Mouse (Mus musculus) right cerebral cortex, adult 18-20 months (tissue): ENCODE data around the gene Tha1.

Experiments used
- DNase-seq: peaks from one replicate; pipeline ENCODE4 v3.0.0; 2022; ENCODE audit warnings: mixed read lengths

Tha1 gene

DNA sequence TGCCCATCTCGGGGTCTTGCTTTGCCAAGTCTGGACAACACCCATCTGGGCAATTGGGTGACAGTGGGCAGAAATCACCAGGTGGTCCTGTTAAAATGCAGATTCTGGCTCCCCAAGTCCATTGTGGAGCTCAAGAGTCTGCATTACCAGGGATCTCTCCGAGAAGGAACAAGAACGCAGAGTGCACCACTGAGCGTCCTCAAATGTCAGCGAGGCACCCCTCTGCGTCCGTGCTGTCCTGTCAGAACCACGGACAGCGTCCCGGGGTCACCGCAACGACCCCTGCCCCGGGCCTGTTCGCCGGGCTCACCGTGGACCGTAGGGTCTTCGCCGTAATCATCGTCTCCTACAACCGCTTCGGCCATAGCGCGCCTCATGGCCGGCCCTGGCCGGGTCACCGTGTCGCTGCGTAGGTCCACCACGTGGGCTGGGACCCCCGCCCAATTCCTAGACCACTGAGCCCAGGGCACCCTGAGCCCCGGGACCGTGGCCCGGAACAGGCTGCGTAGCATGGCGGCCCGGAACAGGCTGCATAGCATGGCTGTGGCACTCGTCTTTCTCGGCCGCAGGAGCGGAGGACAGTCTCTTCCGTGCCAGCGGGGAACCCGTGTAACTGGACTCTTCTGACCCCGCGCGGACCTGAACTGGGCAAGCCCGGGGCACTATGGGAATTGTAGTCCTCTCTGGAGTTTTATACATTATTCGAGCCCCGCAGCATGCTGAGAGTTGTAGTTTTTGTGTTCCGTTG lies at the start of gene Tha1:
Gene Tha1, minus strand, starts transcription at position 621 of the 748 bp plus-strand sequence.
- DNase-seq, result peak; percentile 87

DNA sequence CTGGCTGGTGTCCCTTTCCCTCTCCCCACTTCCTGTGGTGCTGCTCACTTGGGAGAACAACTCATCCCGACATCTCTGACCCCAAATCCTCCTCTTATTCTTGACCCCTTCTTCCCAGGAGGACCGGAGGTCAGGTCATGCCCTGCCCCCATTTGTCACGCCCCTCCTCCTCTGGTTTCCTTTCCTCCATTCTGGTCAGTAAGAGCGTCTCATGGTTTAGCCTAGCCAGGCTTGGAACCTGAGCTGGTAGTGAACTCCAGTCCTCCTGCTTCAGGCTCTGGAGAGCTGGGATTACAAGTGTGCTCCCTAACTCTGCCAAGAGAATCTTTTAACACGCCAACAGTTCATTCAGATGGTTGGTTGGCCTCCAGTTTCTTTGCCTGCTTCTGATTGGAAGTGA lies 45.9 kb upstream of the Tha1 start:
- no peak for DNase-seq

DNA sequence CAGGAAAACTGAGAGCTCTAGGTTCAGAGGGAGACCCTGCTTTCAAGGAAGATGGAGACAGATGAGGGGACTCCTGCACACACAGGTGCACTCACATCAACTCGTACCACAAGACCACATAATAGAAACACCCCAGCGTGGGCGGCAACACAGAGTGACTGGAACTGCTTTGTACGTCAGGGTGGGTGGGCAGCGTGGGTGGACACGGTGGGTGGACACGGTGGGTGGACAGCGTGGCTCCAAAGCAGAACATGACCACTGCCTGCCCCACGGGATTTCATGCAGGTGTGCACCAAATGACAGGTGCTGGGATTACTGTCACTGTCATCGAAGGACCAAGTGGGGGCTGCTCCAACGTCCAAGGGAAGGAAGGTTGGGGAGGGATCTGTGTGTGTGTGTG lies 45.3 kb upstream of the Tha1 start:
- DNase-seq, result no peak

DNA sequence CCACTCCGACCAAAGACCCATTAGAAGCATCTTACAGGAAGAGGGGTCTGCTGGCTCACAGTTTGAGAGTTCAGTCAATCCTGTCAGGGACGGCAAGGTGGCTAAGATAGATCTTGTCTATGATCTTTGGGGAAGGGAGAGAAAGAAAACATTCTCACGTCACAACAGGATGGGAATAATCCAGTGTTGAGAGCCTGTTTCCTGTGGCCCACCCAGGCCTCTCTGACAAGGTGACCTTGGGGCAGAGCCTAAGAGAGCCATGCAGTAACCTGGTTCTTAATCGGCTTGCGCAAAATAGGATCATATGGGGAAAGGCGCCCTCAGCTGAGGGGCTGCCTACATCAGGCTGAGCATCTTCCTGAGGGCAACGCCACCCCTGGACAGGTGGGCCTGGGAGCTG lies 42.6 kb upstream of the Tha1 start:
- no peak for DNase-seq

DNA sequence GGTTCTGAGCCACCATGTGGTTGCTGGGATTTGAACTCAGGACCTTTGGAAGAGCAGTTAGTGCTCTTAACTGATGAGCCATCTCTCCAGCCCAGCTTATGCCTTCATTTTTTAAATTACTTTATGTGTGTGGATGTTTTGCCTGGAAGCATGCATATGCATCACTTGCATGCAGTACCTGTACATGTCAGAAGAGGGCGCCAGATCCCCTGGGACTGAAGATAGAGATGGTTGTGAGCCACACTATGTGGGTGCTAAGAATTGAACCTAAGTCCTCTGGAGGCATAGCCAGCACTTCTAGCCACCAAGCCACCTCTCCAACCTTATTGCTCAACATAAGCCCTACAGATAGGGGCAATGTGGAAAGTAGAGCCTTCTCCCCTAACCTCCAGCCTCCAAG lies 42.1 kb upstream of the Tha1 start:
- no peak for DNase-seq

DNA sequence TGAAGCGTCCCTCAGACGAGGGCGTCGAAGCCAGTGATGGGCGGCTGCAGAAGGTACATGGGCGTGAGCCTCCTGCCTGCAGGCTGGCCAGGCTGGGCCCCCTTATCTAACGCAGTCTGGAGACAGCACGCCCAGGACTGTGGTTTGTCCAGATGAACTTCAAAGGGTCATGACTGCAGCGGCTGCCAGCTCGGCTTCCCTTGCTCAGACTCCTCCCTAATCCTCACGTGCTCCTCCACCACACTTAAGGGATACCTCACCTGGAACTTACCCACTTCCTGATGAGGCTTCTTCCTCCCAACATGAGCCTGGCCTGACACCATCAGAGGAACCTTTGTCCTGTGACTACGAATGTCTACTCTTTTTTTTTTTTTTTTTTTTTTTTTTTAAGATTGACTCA lies 41.2 kb upstream of the Tha1 start:
- DNase-seq, result no peak

DNA sequence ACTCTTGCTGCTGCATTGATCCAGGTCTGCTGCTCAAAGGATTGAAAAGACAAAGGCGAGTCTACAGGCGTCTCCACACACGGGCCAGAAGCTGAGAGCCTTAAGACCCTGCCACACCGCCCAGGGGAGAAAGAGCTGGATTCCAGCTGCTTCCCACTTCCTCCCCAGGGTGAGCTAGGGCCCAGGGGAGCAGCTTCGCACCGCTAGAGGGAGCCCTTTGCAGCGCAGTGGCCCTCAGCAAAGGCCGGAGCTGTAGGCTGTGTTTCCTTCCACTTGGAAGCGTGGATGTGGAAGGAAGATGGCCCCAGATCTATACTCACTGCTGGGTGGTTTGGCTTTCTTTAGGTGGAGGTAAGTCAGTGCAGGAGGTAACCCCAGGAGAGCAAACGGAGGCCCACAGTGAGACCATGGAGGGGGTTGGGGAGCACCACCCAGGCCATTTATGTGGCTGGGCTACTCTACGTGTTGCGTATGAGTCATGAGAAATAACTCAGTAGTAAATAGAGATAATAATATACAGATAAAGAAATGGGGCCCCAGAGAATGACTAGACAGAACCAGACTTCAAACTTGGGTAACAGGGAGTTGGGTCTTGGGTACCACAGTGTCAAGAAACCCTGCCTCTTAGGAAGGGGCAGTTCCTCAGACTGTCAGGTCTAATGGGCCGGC lies 39.5 kb upstream of the Tha1 start:
- peak; percentile 76 for DNase-seq

DNA sequence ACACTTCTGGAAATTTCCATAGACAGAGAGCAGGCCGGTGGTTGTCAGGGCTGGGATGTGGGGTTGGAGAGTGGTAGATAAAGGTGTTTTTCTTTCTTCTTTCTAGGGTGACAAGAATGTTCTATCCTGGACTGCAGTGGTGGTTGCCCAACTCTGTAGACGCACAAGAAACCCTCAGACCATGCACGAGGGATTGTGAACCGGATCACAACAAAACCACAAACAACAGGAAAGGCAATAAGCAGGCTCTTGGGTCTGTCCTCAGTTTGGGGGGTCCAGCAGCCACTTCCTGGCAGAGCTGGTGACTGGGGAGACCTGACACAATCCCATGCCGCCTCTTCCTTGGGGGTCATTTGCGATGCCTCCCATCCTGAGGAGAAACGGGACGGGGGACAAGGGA lies 36.1 kb upstream of the Tha1 start:
- DNase-seq, result no peak

DNA sequence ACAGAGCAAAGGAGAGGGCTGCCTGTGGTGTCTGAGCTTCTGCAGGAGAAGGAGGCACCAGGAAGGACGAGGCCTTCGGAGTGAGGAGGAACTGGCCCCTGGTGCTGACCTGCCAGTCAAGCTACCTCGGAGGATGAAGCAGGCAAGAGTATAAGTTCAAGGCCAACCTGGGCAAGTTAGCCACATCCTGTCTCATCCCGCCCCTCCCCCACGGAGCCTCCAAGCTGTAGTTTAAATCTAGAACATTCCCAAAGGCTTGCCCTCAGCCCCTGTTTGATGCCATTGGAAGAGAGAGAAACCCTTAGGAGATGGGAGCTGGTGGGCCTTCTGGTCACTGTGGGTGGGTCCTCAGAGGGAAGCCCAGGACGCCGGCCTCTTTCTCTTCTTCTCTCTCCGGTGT lies 31.2 kb upstream of the Tha1 start:
- DNase-seq, result no peak

DNA sequence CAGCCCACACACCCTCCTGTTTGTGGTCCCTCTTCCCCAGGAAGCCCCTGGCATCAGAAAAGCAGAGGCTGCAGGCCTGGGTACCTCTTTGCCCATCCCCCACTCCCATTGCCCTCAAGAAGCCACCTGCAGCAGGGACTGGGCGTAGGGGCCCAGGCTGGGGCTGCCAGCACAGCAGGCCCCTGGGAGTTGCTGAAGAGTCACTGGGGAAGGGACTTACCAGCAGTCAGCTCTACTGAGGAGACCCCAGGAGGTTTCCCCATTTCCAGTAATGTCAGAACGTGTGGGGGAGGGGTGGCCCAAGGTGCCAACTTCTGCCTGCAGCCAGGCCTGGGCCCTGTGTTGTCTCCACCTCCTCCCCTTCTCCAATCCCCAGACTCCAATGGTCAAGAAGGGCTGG lies 29.0 kb upstream of the Tha1 start:
- DNase-seq, result no peak

DNA sequence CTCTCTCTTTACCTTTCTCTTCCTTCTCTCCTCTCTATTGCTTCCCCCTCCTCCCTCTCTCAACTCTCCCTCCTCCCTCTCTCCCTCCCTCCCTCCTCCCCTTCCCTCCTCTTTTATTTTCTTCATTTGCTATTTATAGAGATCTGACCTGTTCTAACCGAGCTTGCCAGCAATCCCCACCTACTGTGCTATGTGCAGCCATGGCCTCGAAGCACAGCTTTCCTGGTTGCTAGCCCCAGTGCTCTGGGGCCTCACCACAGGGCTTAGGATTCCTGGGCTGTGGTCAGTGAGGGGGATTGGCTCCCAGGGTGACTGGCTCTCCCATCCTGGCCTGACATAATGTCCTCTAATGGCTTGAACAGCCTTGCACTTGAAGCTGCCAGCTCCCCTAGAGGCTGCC lies 23.3 kb upstream of the Tha1 start:
- no peak for DNase-seq

DNA sequence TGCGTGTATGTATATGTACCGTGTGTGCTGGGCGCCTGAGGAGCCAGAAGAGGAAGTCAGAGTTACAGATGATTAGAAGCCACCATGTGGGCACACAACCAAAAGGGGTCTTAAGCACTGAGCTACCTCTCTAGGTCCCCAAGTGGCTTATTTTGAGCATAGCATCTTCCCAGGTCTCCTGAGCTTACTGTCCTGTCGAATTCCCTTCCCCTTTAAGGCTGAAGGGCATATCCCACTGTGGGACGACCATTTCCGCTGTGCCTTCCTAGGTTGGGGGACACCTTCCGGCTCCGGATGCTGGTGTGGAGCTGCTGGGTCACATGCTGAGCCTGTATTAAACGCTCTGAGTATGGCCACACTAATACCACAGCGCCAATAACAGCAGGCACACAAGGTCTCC lies 21.4 kb upstream of the Tha1 start:
- no peak for DNase-seq

DNA sequence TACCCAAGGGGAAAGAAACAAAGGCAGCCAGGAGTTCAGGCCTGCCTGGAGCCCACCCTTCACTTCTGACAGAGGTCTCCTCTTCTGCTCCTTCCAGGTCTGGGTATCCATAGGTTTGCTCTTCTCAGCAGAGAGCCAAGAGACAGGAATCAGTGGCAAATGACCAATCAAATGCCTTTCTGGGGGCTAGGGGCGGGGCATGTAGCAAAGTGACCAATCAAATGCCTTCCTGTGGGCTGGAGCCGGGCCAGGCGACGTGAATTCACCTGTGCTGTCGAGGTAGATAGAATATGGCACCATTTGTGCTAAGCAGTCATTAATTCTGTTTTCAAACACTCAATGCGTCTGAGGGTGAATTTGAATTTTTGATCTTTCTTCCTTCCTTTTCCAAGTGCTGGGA lies 18.9 kb upstream of the Tha1 start:
- DNase-seq, result no peak

DNA sequence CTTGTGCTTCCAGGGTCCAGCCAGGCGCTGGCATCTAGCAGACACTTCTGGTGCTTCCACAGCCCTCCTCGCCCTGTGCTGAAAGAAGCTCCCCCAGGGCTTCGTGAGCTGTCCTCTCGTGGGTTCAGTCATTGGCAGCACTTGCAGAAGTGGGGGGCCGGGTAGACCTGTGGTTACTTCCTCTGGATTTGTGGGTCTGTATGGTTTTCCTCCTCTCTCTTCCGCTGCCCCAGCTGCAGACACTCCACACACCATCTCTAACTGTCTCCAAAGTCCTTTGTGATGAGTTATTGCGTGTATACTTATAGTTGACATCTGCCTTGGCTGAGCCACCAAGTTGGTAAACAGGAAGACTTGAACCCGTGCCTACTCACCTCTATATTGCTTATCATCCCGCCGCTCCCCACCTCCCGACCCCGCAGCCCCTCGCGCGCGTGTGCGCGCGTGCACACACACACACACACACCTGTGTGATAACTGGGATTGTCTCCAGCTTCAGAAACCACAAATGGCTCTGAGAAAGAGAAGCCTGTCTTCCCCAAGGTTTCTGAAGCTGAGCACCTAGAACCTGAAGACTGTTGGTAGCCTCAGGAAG lies 18.4 kb upstream of the Tha1 start:
- no peak for DNase-seq

DNA sequence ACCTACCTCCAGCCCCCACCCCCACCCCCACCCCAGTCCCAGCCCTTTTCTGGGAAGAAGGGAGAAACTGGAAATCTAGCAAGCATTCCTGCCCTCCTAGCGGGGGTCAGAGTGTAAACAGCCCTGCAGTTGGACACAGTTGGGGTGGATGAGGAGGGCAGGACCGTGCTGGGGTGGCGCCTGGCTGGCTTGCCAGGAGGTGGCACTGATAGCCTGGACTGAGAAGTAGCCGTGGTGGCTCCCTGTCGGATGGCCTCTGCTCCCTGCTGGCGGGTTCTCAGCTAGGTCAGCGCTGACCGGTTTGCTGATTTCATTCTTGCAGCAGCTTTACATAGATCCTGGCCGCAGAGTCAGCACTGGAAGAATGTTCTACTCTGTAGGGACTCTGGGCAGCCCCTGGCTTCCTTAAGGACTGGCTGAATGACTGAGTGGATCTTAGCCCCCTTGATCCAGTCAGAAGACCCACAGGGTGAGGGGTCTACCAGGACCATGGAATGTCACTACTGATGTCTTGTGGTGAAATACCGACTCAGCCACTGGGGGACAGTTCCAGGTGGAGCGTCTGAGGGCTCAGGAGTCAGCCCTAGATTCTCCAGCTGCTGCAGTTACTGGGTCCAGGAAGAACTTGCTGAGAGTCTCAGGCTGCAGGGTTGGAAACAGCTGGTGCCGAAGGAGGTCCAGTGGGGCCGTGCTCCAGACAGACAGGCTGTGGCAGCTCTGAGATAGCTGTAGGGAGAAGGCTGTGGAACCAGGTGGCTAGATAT lies 17.4 kb upstream of the Tha1 start:
- no peak for DNase-seq

DNA sequence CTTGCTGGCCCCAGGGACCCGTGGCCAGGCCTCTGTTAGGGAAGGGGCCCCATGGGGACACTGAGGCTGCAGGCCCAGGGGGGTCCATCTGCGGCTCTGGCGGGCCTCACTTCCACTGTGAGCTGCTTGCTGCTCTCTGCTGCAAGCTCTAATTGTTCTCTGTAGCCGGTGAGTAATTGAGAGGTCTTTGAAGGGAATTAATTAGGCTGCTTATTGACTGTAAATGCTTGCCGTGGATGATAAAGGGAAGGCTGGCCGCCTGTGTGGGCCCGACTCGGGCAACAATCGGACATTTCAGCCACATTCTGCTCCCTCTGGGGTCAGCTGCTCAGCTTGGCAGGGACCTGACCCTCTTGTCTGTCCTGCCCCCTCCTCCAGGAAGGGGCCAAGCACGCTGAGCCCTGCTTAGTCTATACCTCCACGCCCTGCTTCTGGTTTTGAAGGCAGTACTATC lies 16.6 kb upstream of the Tha1 start:
- no peak for DNase-seq

DNA sequence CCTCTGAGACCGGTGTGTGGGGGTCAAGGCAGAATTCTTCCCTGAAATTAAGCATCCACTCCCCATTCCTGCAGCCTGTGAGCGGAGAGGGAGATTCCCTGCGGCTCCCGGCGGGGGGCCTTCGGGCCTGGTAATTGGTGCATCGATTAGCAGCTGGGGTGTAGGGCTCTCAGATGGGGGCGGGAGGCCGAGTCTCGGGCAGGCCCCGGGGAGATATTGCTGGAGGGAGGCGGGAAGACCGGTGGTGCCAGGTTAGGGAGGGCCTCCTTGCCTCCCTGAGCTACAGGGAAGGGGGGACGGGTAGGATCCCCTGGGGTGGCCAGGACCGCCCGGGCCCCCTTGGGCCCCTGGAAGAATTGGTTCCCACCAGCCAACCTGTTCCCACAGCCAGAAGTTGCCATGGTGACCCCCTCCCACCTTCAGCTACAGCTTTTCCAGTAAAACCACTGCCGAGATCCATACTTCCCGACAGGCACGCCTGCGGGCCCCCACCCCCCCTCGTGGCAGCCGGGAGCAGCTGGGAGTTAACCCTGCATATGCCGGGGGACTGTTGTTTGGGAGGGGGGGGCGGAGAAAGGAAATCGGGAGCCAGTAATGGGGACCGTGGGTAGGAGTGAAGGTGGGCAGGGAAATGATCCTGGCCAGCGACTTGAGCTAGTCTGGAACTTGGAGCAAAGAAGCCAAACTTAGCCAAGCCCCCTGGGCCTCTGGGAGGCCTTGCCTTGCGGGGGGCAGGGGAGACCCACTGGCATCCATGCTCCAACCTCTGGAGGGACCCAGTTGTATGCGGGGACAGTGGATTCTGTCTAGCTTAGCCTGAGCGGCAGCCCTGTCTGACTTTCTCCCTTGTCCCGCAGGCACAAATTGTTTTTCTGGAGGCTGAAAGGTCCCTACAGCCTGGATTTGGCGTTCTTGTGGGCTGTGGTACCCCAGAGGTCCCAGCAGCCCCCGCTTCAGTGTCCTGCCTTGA lies 15.9 kb upstream of the Tha1 start:
- DNase-seq, result peak; percentile 40

DNA sequence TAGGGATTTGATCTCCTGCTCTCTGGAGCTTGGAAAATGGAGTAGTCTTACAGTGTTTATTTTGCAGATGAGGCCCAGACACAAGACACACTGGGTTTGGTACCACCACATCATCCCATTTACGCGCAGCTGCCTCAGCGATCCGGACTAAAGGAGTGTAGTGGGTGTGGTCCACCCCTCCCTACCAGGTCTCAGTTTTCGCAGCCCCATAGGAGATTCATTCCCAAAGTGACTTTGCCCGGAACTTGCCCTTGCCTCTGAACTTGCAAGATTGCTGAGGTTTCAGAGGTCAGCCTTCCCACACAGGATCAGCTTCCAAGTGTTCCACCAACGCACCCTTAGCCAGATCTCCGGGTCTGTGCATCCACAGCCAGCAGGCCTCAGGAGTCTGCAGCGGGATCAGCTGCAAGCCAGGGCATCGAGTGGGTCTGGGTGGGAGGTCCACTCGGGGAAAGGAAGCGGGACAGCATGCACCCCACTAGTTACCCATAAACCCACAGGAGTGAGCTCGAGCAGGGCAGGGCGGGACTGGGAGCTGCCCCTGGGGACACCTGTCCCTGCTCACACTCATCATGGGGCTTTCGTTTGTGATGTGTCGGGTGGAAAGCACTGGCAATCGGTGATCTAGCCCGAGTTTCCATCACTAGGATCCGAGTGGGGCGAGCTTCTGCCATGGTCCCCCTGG lies 15.0 kb upstream of the Tha1 start:
- DNase-seq, result no peak

DNA sequence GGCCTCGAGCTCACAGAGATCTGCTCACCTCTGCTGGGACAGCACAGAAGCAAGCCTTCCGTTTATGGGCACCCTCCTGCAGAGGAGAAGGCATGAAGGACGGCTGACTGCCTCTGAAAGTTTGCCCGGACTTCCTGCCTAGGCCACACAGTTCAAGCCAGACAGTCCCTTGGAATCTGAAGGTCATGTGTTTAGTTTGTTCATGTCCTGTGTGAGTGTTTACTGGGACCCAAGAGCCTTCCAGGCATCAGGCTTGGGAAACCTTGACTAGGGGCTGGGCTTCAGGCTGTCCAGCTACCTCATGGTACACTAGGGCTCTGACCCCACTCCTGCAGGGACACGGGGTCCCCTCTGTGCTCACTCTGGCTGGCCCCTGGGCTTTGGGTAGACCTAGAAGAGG lies 12.7 kb upstream of the Tha1 start:
- DNase-seq, result no peak

DNA sequence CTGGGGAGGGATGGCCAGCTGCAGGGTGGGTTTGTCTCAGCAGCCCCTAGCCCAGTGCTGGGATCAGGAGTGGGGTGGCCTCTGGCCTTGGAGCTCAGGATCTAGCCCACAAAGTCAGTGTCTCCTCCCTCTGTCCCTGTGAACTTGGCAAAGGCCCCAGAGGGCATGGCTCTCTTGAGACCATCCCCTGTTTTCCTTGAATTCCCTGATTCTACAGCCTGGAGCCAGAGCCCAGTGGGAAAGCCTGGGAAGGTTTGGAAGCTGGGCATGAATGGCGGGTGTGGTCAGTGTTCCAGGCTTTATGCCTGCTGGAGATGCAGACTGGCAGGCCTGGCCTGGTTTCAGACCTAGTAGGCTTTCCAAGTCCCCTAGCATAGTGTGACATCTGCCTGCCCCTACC lies 8.9 kb upstream of the Tha1 start:
- no peak for DNase-seq

DNA sequence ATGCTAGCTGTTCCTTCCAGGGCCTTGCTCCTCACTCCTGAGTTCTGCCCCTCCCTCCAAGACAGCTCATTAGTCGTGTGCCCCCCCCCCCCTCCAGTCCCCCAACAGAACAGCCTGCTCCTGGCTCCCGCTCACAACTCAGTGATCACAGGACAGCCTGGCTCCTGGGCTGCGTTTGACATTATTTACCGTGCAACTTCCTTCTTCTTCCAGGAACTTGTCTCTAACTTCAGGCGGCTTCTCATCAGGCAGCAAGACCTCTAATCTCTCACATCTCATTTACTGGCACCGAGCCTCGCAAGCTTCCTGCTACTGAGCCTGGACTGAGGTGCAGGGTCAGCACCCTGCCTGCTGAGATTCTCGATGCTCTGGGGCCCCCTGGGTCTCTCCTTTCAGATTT lies 8.5 kb upstream of the Tha1 start:
- DNase-seq, result no peak

DNA sequence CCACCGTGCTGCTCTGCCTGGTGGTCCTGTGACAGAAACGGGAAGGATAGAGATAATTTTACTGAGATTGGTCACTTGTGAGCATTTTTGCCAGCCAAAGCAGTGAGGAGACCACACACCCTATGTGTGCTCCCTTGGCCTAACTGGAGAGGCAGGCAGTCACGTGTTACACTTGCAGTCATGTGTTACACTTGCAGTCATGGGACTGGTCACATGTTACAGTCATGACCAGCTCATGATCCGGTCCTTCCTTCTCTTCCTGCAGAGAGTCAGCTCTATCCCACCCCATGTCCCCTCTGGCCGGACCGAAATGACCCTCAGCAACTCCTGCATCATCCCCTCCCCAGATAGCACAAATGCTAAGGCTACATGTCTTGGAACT lies 7.7 kb upstream of the Tha1 start:
- DNase-seq, result no peak
